Mouse (Mus musculus) ovary, postnatal 10 days (tissue): ENCODE results near the gene Tbx10.
A peak's percentile ranks its signal among the peaks of the same experiment; 100 is the strongest.
"Not testable (repeated sequence)": the region's sequence is repeated elsewhere in the genome, so short reads cannot be mapped to it uniquely, and the experiment has no call there.

Experiments used
- DNase-seq: peaks from one replicate; pipeline ENCODE4 v3.0.0; 2022; ENCODE audit warnings: low spot score

Gene Tbx10

GRCm38 (mm10) chr19:4044109-4044508 lies 51.6 kb downstream of the Tbx10 start:
- DNase-seq = not testable (repeated sequence)

DNA sequence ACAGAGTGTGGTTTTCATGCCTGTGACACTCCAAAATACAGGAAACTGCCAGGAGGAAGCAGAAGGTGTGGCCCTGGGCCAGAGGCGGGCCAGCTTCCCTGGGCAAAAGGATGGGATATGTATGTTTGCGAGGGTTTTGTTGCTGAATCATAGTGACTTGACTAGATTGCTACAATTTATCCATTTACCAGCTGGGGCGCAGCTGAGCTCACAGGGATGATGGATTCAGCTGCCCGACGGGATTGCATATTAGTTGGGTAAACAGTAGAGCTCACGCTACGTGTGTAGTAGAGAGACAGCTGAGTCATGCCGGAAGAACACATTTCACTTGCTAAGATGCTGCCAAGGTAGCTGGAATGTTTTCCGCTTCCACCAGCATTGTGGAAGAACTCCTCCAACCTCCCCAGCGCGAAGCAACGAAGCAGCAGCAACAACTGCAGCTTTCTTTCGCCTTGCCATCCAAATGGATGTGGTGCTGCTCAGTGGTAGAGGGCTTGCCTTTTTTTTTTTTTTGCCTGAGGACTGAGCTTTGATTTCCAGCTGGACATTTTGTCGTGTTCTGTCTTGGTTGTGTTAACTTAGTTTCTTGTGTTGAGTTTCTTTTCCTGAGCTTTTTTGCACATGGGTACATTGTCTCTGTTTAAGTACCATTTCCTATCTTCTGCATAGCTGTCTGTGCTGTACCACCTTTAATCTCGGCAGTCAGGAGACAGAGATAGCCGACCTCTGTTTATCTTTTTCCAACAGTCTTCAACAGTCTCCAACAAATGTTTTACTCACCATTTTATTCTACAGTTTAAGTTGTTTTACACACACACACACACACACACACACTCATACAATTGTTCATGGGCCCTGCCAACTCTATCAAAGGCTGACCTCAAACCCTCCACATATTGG lies 53.7 kb downstream of the Tbx10 start, which contains the start of gene Gstp2:
Gstp2 (minus strand) TSS at position 58 of the 900 bp plus-strand sequence.
- peak; percentile 29 for DNase-seq

GRCm38 (mm10) chr19:4046866-4047254 lies 54.3 kb downstream of the Tbx10 start:
- no peak for DNase-seq

DNA sequence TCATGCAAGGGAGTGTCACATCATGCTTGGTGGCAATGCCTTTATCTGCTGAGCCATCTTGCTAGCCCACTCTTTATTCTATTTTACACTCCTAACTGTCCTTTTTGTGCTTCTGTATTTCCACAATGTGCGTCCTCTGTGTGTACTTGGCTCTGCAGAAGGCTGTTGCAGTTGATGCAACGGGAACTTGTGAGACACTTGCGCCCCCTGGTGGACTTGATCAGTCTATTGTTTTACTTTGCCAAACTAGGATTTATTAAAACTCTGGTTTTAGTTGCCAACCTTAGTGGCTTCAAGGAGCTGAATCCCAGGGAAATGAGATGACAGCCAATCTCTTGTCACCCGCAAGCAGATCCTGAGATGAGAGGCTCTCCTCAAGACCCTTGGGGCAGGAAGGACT lies 55.3 kb downstream of the Tbx10 start:
- DNase-seq = peak; percentile 49

GRCm38 (mm10) chr19:4049069-4049468 lies 56.5 kb downstream of the Tbx10 start:
- DNase-seq = not testable (repeated sequence)
